Mouse (Mus musculus) stomach, adult 2 months (tissue): Measurements from ENCODE around the gene Usp51. TPM values are rescaled to one million over a fixed set of nuclear protein-coding genes. Genes with fewer than 3 reads are reported as not detected.

ENCODE experiments used
- polyA plus RNA-seq: library from polyadenylated mRNA; depleted of rRNA; stranded (reverse); fragments of >200 nt; gene quantifications from 2 replicates; pipeline ENCODE4 v1.2.3, GENCODE M21; 2012; rRNA removed

Usp51 gene
- polyA plus RNA-seq: 0.04 TPM in 1 of 2 replicates, not detected in the other

DNA sequence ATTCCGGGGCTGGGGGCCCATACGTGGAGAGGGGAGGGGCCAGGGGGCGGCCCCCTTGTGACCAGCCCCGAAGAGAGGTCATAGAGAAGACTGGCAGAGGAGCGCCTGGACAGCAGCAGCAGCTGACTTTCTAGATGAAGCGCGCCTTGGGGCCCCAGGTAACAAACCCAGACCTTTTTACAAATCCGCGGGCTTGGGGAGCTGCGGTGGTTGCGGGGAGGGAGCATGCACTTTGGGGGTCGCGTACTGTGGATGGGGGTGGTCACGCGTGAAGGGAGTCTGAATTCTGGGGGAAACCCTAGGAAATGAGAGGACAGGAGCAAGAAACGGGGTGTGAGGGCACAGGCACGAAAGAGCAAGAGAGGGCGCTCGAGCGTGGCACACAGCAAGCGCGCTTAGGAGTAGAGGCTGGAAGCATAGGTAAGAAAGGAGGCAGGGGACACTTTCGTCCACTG lies at the start of gene Usp51:
Gene Usp51, plus strand, starts transcription at position 83 of the 455 bp plus-strand sequence.

GRCm38 (mm10) chrX:153037087-153037971 lies 31.1 kb downstream of the Usp51 start, which contains the start of gene Mageh1:
TSS of gene Mageh1 (minus strand) at chrX:153037575.

Other genes with a start within 250 kb of the Usp51 start
- gene Shroom2, start 237.0 kb upstream of the Usp51 start, polyA plus RNA-seq: 1.9 and 3.1 TPM in 2 replicates
- 0.06 and 0.20 TPM in 2 replicates for gene Gpr143, start 224.5 kb upstream of the Usp51 start, polyA plus RNA-seq
- 1.5 TPM in 2 replicates for gene Mageh1, start 31.1 kb downstream of the Usp51 start, polyA plus RNA-seq
- gene Foxr2, start 112.3 kb downstream of the Usp51 start, polyA plus RNA-seq: 0.03 TPM in 1 of 2 replicates, not detected in the other
- 0.27 and 0.92 TPM in 2 replicates for gene Rragb, start 133.5 kb downstream of the Usp51 start, polyA plus RNA-seq
- gene Klf8, start 231.0 kb downstream of the Usp51 start, polyA plus RNA-seq: 0.10 and 0.32 TPM in 2 replicates